Mouse (Mus musculus) macrophage (primary cell): ENCODE results near the gene Rad54l2. TPM values are rescaled to one million over a fixed set of nuclear protein-coding genes. Genes with fewer than 3 reads are reported as not detected.

Source experiments
- H3K27ac ChIP-seq: fragments of 350-480 bp; formaldehyde crosslinking; 2 replicates; pipeline ENCODE4 v1.9.0; 2021
- H3K36me3 ChIP-seq: fragments of 350-480 bp; formaldehyde crosslinking; 2 replicates; pipeline ENCODE4 v1.9.0; 2021; ENCODE audit errors: inconsistent target
- H3K4me3 ChIP-seq: fragments of 350-480 bp; formaldehyde crosslinking; 2 replicates; pipeline ENCODE4 v1.9.0; 2021; ENCODE audit errors: inconsistent target
- H3K79me2 ChIP-seq: fragments of 350-480 bp; formaldehyde crosslinking; 2 replicates; pipeline ENCODE4 v1.9.0; 2021; ENCODE audit errors: inconsistent target
- WGBS: methylation state at CpG from one replicate; pipeline ENCODE4 v1.1.7; 2026; ENCODE audit warnings: inconsistent platforms; ENCODE audit not compliant: missing documents; 5-methylcytosine and 5-hydroxymethylcytosine counted together
- polyA plus RNA-seq: library from polyadenylated mRNA; stranded (reverse); fragments of 250-400 nt; gene quantifications from 3 replicates; pipeline ENCODE4 v1.2.4, GENCODE M21; 2018; ENCODE audit warnings: inconsistent platforms
- total RNA-seq, 78 experiments: library from RNA; depleted of rRNA; stranded (reverse); fragments of 250-400 nt; gene quantifications; 1 replicate in 9 of 78; 2 replicates in 24 of 78; 3 replicates in 43 of 78; 4 replicates in 2 of 78; pipeline ENCODE4 v1.2.4; 2018; ENCODE audit warnings: inconsistent platforms in 56 of 78

Rad54l2 gene
- 10 to 100 TPM; 24.0 to 58.3 (median 38.7) TPM for total RNA-seq (2018; cell fraction: chromatin; rRNA removed)
- total RNA-seq (2018; cell fraction: cytosol; rRNA removed), result 10 to 100 TPM in 22 of 26 experiments, 1 to 10 TPM in 4; 9.6 to 13.6 (median 12.4) TPM
- total RNA-seq (2018; cell fraction: nucleus; rRNA removed), result 10 to 100 TPM; 15.1 to 33.3 (median 23.9) TPM
- polyA plus RNA-seq, result 6.4 to 8.3 TPM (median 7.9 TPM) in 3 replicates

DNA sequence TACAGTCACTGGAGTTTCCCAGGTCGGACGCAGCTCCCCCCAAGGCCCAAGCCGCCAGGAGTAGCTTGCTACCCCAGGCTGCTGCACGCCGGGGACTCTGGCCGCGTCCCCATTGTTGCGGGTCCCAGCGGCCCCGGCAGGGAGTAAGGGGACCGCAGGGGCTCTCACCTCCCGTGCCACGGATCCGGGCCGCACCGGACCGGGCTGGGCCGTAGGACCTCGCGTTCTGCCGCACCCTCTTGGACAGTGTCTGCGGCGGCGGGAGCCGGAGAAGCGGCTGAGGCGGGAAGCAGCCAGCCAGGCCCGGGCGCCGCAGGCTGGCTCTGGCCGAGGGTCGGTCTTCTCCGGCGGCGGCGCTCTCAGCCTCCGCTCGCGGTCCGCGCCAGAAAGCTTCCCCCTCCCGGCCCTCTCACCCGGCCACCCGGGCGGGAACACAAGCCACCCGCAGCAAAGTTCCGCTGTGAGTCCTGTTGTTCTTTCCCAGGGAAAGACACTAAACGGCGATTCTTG is at the start of gene Rad54l2:
TSS of gene Rad54l2 (minus strand) at position 383 of the 510 bp plus-strand sequence.
- Histone ChIP-seq H3K27ac (0 out of 2 replicates have a peak within 1 kb of the TSS, but pooled peaks have one; percentile 5), H3K4me3 (peak within 1 kb of the TSS; percentile 81), H3K79me2 (peaks cover 48% of the 10 kb centered on the region), H3K36me3 (no peaks in the 10 kb centered on the region)
- WGBS, result under 1% methylated on average over 46 of the region's 49 CpGs

- Histone ChIP-seq H3K79me2 (peaks cover 6% of the 10 kb centered on the region; the same call in 1 of the 2 replicates), H3K36me3 (no peaks in the 10 kb centered on the region), H3K27ac (no peak overlapping the region), H3K4me3 (peak overlapping the region; percentile 54)
- WGBS, result under 1% methylated on average over 30 of the region's 32 CpGs
Observed at GRCm38 (mm10) chr9:106822381-106823104, 33.5 kb upstream of the Rad54l2 start.

DNA sequence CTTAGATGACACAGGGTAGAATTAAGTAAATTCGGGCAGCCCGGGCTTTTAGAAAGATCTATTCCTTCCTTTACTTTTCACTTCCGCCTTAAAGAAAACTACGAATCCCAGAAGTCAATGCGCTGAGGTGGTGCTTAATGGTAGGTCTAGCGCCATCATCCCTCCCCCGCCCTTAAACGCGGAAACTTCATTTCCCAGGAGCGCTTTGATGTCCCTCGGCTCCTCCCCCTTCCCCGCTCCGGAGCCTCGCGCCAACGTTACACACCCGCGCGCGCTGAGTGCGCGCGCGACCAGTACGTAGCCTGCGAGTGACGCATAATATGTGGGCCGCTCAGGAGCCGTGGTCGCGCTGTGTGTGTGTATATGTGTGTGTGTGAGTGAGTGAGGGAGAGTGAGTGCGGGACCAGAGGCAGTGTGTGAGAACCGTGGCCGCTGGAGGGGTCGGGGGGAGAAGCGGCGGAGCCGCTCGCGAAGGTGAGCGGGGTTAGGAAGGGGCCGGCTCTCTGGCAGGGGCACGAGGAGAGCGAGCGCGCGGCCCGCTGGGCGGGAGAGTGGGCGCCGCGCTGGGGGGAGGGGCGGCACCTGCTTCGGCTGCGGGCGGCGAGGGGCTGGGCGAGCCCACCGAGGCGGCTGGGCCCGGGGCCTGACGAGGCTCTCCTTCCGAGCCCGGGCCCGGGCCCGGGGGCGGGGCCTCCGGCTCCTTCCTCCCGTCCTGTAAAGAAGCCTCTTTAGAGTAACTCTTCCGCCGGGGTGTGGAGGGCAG is 32.8 kb upstream of the Rad54l2 start, which contains the start of gene Dcaf1:
TSS of gene Dcaf1 (plus strand) at position 257 of the 763 bp plus-strand sequence.
- WGBS, result under 1% methylated on average over 71 of the region's 71 CpGs
- H3K79me2 ChIP-seq, result peaks cover 6% of the 10 kb centered on the region; the same call in 1 of the 2 replicates

GRCm38 (mm10) chr9:106821050-106821617 is 32.1 kb upstream of the Rad54l2 start:
- Histone ChIP-seq H3K27ac (peak overlapping the region; percentile 31; the same call in 1 of the 2 replicates), H3K4me3 (peak overlapping the region; percentile 54), H3K36me3 (no peaks in the 10 kb centered on the region), H3K79me2 (peaks cover 6% of the 10 kb centered on the region; the same call in 1 of the 2 replicates)
- WGBS, result 20% methylated on average over 15 of the region's 15 CpGs

More for the DNA sequence above, 32.8 kb upstream of the Rad54l2 start, which contains the start of gene Dcaf1:
- H3K27ac ChIP-seq, result peak within 1 kb of the TSS; percentile 31; the same call in 1 of the 2 replicates
- no peaks in the 10 kb centered on the region for H3K36me3 ChIP-seq
- H3K4me3 ChIP-seq, result peak within 1 kb of the TSS; percentile 54

DNA sequence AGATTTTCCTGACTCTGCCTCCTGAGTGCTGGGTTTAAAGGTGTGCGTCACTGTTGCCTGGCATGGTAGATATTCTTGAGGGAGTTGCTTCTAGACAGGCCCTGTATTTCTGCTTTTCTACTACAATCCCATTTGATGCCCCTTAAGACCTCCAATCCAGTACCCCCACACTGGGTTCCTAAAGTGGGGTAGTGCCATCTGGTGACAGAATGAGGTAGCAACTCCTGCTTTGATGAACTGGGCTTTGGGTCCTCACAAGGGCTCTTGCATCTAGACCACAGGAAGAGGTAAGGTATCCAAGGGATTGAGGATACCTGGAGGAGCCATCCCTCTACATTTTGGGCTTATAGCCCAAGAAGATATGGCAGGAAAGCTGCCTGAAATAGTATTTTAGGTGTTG is 30.2 kb upstream of the Rad54l2 start:
- no peaks in the 10 kb centered on the region for H3K36me3 ChIP-seq
- no peak overlapping the region for H3K27ac ChIP-seq
- no peak overlapping the region for H3K4me3 ChIP-seq
- 100% methylated on average over 1 of the region's 1 CpGs for WGBS
- H3K79me2 ChIP-seq, result peaks cover 6% of the 10 kb centered on the region; the same call in 1 of the 2 replicates

GRCm38 (mm10) chr9:106818191-106818590 is 29.2 kb upstream of the Rad54l2 start:
- WGBS, result 77% methylated on average over 6 of the region's 6 CpGs
- no peaks in the 10 kb centered on the region for H3K79me2 ChIP-seq
- no peak overlapping the region for H3K27ac ChIP-seq
- H3K36me3 ChIP-seq, result no peaks in the 10 kb centered on the region
- H3K4me3 ChIP-seq, result no peak overlapping the region

DNA sequence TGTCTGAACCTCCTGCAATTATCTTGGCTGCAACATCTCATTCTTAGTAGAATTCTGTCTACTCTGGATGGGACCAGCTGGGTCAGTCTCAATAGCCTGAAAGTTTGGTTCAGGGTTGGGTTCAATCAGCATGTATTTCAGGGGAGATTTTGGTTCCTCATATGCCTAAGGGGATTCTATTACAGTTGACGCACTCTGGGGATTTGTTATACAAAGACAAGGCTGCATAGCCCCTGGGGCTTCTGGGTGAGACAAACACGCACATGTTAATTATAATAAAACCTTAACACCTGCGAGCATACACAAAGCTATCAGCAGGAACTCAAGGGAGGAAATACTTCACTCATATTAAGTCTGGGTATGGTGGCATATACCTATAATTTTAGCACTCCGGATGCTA is 17.5 kb upstream of the Rad54l2 start:
- H3K36me3 ChIP-seq, result no peaks in the 10 kb centered on the region

DNA sequence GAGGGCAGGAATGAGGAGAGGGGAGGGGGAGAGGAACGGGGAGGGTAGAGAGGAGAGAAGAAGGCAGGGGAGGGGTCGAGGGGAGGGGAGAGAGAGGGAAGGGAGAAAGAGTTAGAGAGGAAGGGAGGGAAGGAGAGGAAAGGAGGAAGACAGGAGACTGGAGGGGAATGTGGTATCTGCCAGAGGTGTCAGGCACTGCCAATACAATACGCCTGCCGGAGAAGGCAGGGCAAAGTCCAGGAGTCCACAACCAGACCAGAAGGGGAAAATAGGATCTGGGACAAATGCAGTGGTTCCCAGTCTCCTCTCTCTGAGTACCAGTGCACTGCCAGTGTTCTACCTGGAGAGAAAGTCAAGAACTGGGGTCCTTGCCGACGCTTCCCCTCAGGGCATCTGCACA is 1.8 kb upstream of the Rad54l2 start:
- H3K36me3 ChIP-seq, result no peaks in the 10 kb centered on the region
- WGBS, result 77% methylated on average over 6 of the region's 6 CpGs
- no peak overlapping the region for H3K4me3 ChIP-seq
- H3K79me2 ChIP-seq, result peaks cover 29% of the 10 kb centered on the region
- H3K27ac ChIP-seq, result no peak overlapping the region

More for the DNA sequence above, 17.5 kb upstream of the Rad54l2 start:
- no peak overlapping the region for H3K4me3 ChIP-seq
- H3K27ac ChIP-seq, result no peak overlapping the region
- WGBS, result 93% methylated on average over 4 of the region's 4 CpGs
- no peaks in the 10 kb centered on the region for H3K79me2 ChIP-seq

GRCm38 (mm10) chr9:106789363-106789762 is 369 bp upstream of the Rad54l2 start:
- WGBS, result 11% methylated on average over 10 of the region's 10 CpGs
- Histone ChIP-seq H3K4me3 (peak overlapping the region; percentile 81), H3K27ac (no peak overlapping the region)

DNA sequence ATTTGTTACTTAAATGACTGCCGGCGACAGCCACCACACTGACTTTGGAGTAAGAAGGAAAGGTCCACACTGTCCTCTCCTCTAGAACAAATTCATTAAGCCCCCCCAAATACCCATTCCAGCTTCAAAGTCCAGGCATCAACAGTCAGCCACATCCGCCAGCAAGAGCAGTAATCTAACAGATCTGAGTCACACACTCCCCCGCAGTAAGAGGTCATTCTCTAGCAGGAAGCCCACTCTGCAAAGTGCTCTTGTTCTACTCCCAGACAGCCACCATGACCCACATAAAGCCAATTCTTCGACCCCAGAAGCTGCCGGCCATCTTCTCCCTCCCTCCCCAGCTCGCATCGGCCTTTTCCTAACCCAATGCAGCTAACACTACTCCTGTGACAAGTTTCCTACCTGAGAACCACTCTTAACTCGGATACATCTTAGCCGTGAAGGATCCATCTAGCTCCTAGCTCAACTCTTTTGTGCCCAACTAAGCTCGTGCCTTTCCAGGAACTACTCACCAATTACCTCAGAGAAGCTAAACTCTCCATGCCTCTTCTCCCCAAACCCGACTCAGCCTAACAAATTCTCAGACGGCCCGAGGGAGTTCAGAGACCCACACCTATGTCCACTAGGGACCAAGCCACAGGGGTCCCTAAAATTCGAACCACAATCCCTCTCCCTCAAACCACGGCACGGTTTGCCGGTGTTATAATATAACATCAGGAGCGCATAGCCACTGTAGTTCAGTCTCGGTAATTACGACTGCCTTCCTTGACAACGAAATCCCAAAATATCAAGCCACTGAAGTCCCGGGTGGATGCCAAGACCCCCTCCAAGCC is 799 bp downstream of the Rad54l2 start:
- H3K79me2 ChIP-seq, result peaks cover 55% of the 10 kb centered on the region
- H3K27ac ChIP-seq, result 0 out of 2 replicates have a peak overlapping the region, but pooled peaks have one; percentile 5
- WGBS, result 9% methylated on average over 23 of the region's 23 CpGs
- H3K36me3 ChIP-seq, result no peaks in the 10 kb centered on the region
- peak overlapping the region; percentile 81 for H3K4me3 ChIP-seq

More at GRCm38 (mm10) chr9:106789363-106789762, 369 bp upstream of the Rad54l2 start:
- peaks cover 43% of the 10 kb centered on the region for H3K79me2 ChIP-seq
- no peaks in the 10 kb centered on the region for H3K36me3 ChIP-seq

GRCm38 (mm10) chr9:106785206-106785605 is 3.8 kb downstream of the Rad54l2 start:
- Histone ChIP-seq H3K4me3 (no peak overlapping the region), H3K27ac (no peak overlapping the region), H3K36me3 (no peaks in the 10 kb centered on the region), H3K79me2 (peaks cover 80% of the 10 kb centered on the region)
- whole genome bisulfite sequencing, result 96% methylated on average over 1 of the region's 3 CpGs

DNA sequence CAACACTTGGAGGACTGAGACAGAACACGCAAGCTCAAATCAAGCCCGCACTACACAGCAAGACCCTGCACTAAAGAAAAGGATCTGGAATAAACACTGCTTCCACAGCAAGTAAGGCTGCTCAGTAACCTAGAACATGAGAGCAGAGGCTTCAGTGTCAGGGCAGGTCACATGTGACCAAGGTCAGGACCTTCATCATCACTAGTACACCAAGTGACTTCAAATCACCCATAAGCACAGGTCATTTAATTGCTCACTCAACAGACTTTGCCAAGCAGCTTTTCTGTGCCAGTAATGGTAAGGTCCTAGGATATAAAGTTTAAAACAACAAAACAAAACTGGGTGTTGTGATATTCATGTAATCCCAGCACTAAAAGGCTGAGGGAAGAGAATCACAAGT is 5.4 kb downstream of the Rad54l2 start:
- Histone ChIP-seq H3K36me3 (no peaks in the 10 kb centered on the region), H3K79me2 (peaks cover 90% of the 10 kb centered on the region), H3K4me3 (no peak overlapping the region), H3K27ac (no peak overlapping the region)
- 92% methylated on average over 2 of the region's 2 CpGs for WGBS

DNA sequence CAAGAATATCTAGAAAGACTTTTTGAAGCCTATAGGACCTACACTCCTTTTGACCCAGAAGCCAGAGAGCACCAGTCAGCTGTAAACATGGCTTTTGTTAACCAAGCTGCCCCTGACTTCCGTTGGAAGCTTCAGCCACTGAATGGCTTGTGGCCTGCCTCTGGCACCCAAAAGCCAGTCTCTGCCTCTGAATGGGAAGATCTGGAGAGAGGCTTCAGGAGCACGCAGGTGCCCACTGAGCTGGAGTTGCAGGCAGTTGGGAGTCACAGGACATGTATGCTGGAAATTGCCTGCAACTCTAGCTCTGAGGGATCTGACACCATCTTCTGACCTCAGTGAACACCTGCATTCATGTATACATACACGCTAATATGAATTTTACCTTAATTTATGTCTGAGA is 8.9 kb downstream of the Rad54l2 start:
- Histone ChIP-seq H3K36me3 (no peaks in the 10 kb centered on the region), H3K79me2 (peaks cover 85% of the 10 kb centered on the region), H3K27ac (no peak overlapping the region), H3K4me3 (no peak overlapping the region)
- WGBS, result 93% methylated on average over 3 of the region's 3 CpGs
